Mouse (Mus musculus): ENCODE measurements at regions not wholly inside any gene's neighbourhood (a gene's known extent, or its start where the extent isn't known, plus 50 kb on each side); places are given as distances from the start of the nearest gene placed in this dataset.

DNA sequence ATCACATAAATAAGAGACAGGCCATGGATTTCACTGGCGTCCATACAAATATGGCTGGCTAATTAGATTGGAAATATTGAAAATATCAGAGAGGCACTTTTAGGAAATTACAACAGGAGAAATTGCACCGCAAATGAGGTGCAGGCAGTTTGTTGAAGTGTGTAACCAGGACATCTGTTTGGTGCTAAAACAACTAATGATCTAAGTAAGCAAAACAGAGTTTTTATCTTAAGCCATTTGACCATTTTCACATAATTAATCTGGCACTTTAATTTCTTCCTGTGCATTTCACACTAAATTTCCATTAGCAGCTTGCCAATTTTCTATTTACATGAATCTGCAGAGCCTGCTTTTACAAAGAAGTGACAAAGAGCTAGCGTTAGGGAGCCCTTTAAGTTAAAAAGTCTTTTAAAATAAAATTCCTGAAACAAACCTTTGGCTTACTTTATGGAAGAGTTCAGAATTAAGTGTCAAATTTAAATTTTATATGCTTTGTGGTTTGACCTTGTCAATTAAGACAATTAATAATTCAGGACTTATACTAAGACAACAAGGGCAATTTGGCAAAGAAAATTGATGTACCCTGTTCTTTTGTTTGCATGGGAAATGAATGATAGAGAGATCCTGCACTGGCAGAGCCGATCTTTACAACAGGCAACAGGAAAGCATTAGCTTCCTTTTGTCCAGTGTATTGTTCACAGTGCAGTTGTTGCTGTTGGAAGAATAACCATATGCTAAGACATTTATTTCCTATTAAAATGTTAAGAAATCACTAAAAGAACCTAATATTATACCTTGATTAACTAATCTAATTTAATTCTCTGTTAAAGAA is 211.4 kb downstream of the Slitrk6 start:
- Histone ChIP-seq H3K9me3 (no peaks in the 10 kb centered on the region), H3K36me3 (no peaks in the 10 kb centered on the region), H3K4me2 (replicated peaks) (no peak overlapping the region), H3K27ac (replicated peaks) (no peak overlapping the region), H3K9ac (replicated peaks) (no peak overlapping the region), H3K27me3 (no peaks in the 10 kb centered on the region), H3K4me1 (no peaks in the 10 kb centered on the region), H3K4me3 (no peak overlapping the region)
- 47% methylated on average over 4 of the region's 4 CpGs for WGBS
- no peak for ATAC-seq (replicated peaks)

DNA sequence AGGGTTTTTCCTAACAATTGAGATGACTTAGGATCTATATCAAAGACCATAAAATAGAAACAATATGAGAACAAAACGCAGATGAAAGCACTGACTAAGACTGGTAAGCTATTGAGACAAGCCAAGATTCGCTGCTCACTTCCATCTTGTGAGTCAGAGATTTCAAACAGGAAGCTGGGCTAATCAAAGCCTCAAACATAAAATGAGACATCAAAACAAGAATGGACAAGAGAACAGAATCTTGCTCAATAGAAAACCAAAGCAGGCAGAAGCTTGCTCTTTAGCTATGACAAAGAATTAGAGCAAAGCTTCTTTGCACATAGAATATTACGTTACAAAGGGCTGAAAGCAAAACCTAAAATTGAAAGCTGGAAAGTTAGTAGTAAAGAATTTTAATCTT is 227.6 kb downstream of the Slitrk6 start:
- no peak overlapping the region for H3K4me2 ChIP-seq (replicated peaks)

DNA sequence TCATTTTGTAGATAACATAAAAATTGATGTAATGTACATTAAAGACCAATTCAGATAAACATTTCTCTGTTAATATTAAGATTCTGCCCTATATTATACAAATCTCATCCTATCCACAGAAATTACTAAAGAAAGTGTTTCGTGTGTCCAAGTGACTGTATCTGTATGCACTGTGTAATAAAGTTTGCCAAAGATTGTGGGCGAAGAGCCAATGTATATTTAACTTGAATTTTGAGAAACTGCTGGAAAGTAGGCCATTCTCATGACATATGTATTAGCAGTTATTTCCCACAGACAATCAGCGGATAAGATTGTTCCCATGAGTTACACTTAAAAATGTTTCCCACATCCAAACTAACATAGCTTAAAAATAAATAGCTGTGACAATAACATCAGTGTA is 269.9 kb downstream of the Slitrk6 start:
- ATAC-seq (replicated peaks) = no peak
- H3K36me3 ChIP-seq = no peaks in the 10 kb centered on the region
- no peak overlapping the region for H3K4me3 ChIP-seq
- H3K4me1 ChIP-seq = no peaks in the 10 kb centered on the region
- H3K27me3 ChIP-seq = no peaks in the 10 kb centered on the region
- no peaks in the 10 kb centered on the region for H3K9me3 ChIP-seq
- 87% methylated on average over 3 of the region's 3 CpGs for WGBS
- H3K4me2 ChIP-seq (replicated peaks) = no peak overlapping the region
- H3K9ac ChIP-seq (replicated peaks) = no peak overlapping the region
- no peak overlapping the region for H3K27ac ChIP-seq (replicated peaks)

More for the DNA sequence above, 227.6 kb downstream of the Slitrk6 start:
- H3K9me3 ChIP-seq = no peaks in the 10 kb centered on the region
- no peak overlapping the region for H3K9ac ChIP-seq (replicated peaks)
- no peak overlapping the region for H3K4me3 ChIP-seq
- H3K4me1 ChIP-seq = no peaks in the 10 kb centered on the region
- no peak for ATAC-seq (replicated peaks)
- WGBS = 80% methylated on average over 3 of the region's 3 CpGs
- no peaks in the 10 kb centered on the region for H3K36me3 ChIP-seq
- no peaks in the 10 kb centered on the region for H3K27me3 ChIP-seq
- H3K27ac ChIP-seq (replicated peaks) = no peak overlapping the region

DNA sequence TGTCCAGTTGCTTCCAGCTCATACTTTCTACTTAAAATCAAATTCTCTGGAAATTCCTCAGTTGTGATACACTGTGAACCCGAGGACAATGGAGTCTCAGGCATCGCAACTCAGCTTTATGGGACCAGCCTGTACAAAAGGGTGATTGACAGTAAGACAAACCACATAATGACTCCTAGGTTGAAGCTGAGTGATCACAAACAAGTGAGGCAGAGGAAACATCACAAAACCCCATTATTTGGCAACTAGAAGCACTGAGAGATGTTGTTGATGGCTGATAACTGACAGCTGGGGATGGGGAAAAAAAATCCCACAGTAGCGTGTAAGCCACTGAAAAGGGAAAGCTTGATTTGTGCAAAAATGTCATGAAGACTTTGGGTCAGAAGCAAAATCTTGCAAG is 282.2 kb downstream of the Slitrk6 start:
- no peak overlapping the region for H3K9ac ChIP-seq (replicated peaks)
- no peaks in the 10 kb centered on the region for H3K36me3 ChIP-seq
- no peak overlapping the region for H3K4me3 ChIP-seq
- no peak for ATAC-seq (replicated peaks)
- no peaks in the 10 kb centered on the region for H3K27me3 ChIP-seq
- H3K4me2 ChIP-seq (replicated peaks) = no peak overlapping the region
- H3K9me3 ChIP-seq = no peaks in the 10 kb centered on the region
- 26% methylated on average over 3 of the region's 3 CpGs for WGBS
- H3K27ac ChIP-seq (replicated peaks) = no peak overlapping the region
- H3K4me1 ChIP-seq = peaks cover 6% of the 10 kb centered on the region; the same call in 1 of the 2 replicates

DNA sequence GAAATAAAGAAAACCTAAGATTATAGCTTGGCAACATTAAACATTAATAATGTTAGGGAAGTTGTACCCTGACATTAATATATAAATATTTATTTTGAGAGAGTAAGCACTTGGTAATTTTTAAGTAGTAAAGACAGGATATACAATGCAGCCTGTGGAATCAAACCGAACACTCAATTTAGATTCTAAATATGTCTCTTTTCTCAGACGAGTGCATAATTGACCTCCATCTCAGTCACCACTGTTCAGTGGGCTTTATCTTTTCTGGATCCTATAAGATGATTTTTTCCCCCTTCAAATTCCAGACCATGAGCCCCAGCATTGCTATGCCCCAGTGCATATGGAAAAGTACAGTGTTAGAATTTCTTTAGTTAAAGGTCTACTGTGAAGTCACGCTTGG is 282.8 kb downstream of the Slitrk6 start:
- no peaks in the 10 kb centered on the region for H3K27me3 ChIP-seq
- no peaks in the 10 kb centered on the region for H3K9me3 ChIP-seq
- no peak overlapping the region for H3K4me2 ChIP-seq (replicated peaks)
- H3K4me1 ChIP-seq = peaks cover 6% of the 10 kb centered on the region; the same call in 1 of the 2 replicates
- no peaks in the 10 kb centered on the region for H3K36me3 ChIP-seq
- 74% methylated on average over 3 of the region's 3 CpGs for WGBS
- no peak for ATAC-seq (replicated peaks)
- H3K9ac ChIP-seq (replicated peaks) = no peak overlapping the region
- no peak overlapping the region for H3K27ac ChIP-seq (replicated peaks)
- no peak overlapping the region for H3K4me3 ChIP-seq

DNA sequence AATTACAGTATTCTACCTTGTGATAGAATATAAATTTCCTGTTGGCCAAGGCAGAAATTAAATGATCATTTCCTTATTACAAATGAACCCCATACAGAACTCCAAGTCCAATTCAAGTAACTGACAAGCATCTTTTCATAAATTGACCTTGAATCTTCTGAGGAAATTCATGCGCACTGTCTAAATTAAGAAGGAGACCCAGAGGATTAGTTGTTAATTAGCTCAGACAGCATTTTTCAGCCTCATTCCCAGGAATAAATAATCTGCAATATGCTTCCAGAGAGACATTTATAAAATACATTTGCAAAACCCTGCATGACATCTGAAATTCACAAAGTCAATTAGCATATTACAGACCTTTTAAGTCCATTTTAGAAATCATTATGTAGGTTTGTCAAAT is 284.2 kb downstream of the Slitrk6 start:
- Histone ChIP-seq H3K27ac (replicated peaks) (no peak overlapping the region), H3K4me2 (replicated peaks) (no peak overlapping the region), H3K9me3 (no peaks in the 10 kb centered on the region), H3K4me1 (peaks cover 6% of the 10 kb centered on the region; the same call in 1 of the 2 replicates), H3K9ac (replicated peaks) (no peak overlapping the region), H3K27me3 (no peaks in the 10 kb centered on the region), H3K36me3 (no peaks in the 10 kb centered on the region), H3K4me3 (no peak overlapping the region)
- no peak for ATAC-seq (replicated peaks)
- 70% methylated on average over 1 of the region's 1 CpGs for WGBS

DNA sequence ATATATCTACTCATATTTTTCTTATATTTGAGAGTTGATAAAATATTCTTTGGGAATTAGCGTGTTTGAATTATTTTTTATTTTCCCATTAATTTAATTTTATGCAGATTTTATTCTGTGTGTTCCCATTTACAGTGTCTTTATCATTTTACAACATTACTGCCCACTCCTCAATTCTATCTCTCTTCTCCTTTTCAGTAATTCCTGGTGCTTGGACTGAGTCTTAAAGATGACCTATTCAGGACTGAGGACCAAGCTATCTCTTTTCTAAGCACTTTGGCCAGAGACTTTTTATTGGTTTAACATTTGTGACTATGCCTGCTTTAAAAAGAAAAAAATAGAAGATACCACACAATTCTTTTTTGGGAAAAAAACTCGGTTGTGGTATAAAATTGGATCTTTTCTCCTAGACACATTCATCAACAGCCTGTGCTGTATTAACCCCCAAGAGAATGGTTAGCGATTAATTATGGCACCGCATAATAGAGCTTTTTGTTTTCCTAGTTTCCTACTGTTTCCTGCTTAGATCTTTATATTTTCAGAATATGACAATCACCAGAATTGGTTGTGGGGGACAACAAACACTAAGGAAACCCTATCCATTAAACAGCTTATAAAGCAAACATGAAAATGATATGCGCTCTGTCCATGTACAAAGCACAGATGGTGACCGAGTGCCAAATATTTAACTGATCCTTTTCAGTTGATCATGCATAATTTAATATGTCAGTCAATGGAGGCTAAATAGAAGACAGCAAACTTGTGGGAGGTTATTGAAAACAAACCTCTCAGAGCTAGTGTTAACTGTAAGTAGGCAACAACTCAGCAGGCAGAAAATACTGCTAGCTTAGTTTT is 286.3 kb downstream of the Slitrk6 start:
- H3K27ac ChIP-seq (replicated peaks) = no peak overlapping the region
- H3K4me3 ChIP-seq = no peak overlapping the region
- no peaks in the 10 kb centered on the region for H3K9me3 ChIP-seq
- WGBS = 43% methylated on average over 6 of the region's 6 CpGs
- no peak overlapping the region for H3K4me2 ChIP-seq (replicated peaks)
- H3K36me3 ChIP-seq = no peaks in the 10 kb centered on the region
- H3K4me1 ChIP-seq = peaks cover 6% of the 10 kb centered on the region; the same call in 1 of the 2 replicates
- H3K27me3 ChIP-seq = no peaks in the 10 kb centered on the region
- ATAC-seq (replicated peaks) = peak; percentile 35; the same call in 1 of the 2 replicates
- H3K9ac ChIP-seq (replicated peaks) = no peak overlapping the region
